Mouse (Mus musculus): ENCODE data around the gene H2afy. TPM values are rescaled to one million over a fixed set of nuclear protein-coding genes. Genes with fewer than 3 reads are reported as not detected.
"Not testable (repeated sequence)": the region's sequence is repeated elsewhere in the genome, so short reads cannot be mapped to it uniquely, and the experiment has no call there.

H2afy gene
- polyA plus RNA-seq, 1 experiment from 2014 or later, result 246 TPM

DNA sequence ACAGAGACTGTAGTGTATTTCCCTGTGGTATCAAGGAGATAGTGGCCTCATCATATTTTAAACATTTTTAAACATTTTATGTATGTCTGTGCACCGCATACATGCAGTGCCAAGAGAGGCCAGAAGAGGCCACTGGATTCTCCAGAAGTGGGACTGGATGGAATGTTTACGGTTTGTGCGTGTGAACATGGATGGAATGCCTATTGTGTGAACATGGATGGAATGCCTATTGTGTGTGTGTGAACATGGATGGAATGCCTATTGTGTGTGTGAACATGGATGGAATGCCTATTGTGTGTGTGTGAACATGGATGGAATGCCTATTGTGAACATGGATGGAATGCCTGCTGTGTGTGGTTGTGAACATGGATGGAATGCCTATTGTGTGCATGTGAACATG is 93.9 kb downstream of the H2afy start:
- Histone ChIP-seq H3K4me1 (ENCODE audit: control insufficient read depth, insufficient read depth, low read length) (no peaks in the 10 kb centered on the region), H3K27me3 (replicated peaks; ENCODE audit: control insufficient read depth, insufficient read depth, low read length) (no peaks in the 10 kb centered on the region), H3K4me3 (ENCODE audit: low read depth, low read length) (no peak overlapping the region), H3K27ac (replicated peaks; ENCODE audit: low read depth, low read length) (no peak overlapping the region), H3K9me3 (ENCODE audit: control insufficient read depth, low read length) (no peaks in the 10 kb centered on the region), H3K9ac (ENCODE audit: low read depth, low read length) (no peak overlapping the region), H3K4me2 (ENCODE audit: low read depth, low read length) (no peak overlapping the region), H3K36me3 (ENCODE audit: control insufficient read depth, insufficient read depth, low read length) (no peaks in the 10 kb centered on the region)
- 85% methylated on average over 3 of the region's 3 CpGs for WGBS
- no peak for ATAC-seq (ENCODE audit: low read depth)
- no peak for DNase-seq (ENCODE audit: low spot score)

DNA sequence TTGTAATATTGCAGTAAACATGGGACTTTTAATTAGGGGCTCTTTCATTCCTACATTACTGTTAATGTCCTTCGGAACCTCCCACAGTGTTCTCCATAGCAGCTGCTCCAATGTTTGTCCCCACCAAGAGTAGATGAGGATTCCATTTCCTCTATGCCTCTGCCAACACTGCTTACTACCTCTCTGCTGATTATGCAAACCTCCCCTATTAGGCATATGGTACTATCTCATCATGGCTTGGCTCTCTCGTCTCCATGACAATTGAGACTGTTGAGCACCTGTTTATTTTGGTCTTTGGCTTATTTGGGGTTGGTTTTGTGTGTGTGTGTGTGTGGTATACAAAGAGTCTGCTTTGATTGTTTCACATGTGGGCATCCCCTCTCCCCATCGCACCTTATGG is 95.5 kb downstream of the H2afy start:
- Histone ChIP-seq H3K4me2 (ENCODE audit: low read depth, low read length) (no peak overlapping the region), H3K9me3 (ENCODE audit: control insufficient read depth, low read length) (no peaks in the 10 kb centered on the region), H3K4me1 (ENCODE audit: control insufficient read depth, insufficient read depth, low read length) (no peaks in the 10 kb centered on the region), H3K36me3 (ENCODE audit: control insufficient read depth, insufficient read depth, low read length) (no peaks in the 10 kb centered on the region), H3K4me3 (ENCODE audit: low read depth, low read length) (no peak overlapping the region), H3K27ac (replicated peaks; ENCODE audit: low read depth, low read length) (no peak overlapping the region), H3K27me3 (replicated peaks; ENCODE audit: control insufficient read depth, insufficient read depth, low read length) (no peaks in the 10 kb centered on the region), H3K9ac (ENCODE audit: low read depth, low read length) (no peak overlapping the region)
- WGBS, result 79% methylated on average over 3 of the region's 3 CpGs
- DNase-seq (ENCODE audit: low spot score) (no peak), ATAC-seq (ENCODE audit: low read depth) (no peak)

DNA sequence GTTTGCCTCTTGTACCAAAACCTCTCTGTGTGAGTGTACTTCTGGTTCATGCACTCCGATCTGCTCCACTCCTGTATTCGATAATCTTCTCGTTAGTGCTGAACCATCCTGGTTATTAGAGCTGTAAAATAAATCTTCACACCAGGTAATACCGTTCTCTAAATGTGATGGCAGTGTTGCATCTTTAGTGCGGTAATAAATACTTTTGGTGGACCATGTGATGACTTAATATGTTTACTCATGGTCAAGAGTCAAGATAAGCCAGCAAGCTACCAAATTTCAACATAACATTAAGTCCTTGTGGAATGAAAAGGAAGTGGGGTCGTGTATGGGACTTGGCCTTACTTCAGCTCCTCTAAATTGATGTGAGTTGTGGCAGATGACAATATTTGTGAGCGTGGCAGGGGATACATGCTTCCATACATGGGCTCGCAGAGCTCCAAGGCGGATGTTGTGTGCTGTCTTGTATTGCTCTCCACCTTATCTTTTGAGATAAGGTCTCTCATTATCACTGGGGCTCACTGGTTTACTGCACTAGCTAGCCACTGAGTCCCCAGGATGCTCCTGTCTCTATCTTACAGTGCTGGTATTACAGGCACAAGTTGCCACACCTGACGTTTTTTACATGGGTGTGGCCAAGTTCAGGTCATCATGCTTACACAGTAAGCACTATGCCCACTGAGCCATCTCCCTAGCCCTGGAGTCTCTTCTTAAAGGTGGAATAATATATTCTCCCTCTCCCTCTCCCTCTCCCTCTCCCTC is 96.4 kb downstream of the H2afy start:
- Histone ChIP-seq H3K9me3 (ENCODE audit: control insufficient read depth, low read length) (no peaks in the 10 kb centered on the region), H3K27me3 (replicated peaks; ENCODE audit: control insufficient read depth, insufficient read depth, low read length) (no peaks in the 10 kb centered on the region), H3K9ac (ENCODE audit: low read depth, low read length) (no peak overlapping the region), H3K4me3 (ENCODE audit: low read depth, low read length) (no peak overlapping the region), H3K27ac (replicated peaks; ENCODE audit: low read depth, low read length) (no peak overlapping the region), H3K4me1 (ENCODE audit: control insufficient read depth, insufficient read depth, low read length) (no peaks in the 10 kb centered on the region), H3K36me3 (ENCODE audit: control insufficient read depth, insufficient read depth, low read length) (no peaks in the 10 kb centered on the region), H3K4me2 (ENCODE audit: low read depth, low read length) (no peak overlapping the region)
- no peak for DNase-seq (ENCODE audit: low spot score)
- WGBS, result 80% methylated on average over 10 of the region's 10 CpGs
- no peak for ATAC-seq (ENCODE audit: low read depth)

DNA sequence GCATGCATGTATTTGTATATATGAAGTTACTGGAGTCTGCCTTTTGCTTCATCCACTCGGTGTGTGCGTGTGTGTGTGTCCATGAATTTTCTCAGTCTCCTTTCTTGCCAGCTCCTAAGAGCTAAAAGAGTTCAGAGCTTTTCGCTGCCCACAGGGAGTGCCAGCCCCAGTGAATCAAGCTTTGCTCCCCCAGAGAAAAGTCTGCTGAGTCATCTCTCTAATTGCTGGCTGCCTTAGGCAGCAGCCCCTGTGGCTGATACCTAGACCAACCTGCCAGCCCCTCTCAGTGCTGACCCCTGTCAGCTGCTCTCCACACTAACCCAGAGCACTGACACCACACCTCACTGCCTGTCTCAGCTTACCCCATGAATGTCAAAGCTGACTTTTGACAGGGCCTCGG is 107.2 kb downstream of the H2afy start:
- DNase-seq (ENCODE audit: low spot score) (no peak), ATAC-seq (ENCODE audit: low read depth) (no peak)
- no peaks in the 10 kb centered on the region for H3K27me3 ChIP-seq (replicated peaks; ENCODE audit: control insufficient read depth, insufficient read depth, low read length)
- H3K9me3 ChIP-seq (ENCODE audit: control insufficient read depth, low read length), result no peaks in the 10 kb centered on the region
- no peak overlapping the region for H3K4me3 ChIP-seq (ENCODE audit: low read depth, low read length)
- no peak overlapping the region for H3K9ac ChIP-seq (ENCODE audit: low read depth, low read length)
- no peaks in the 10 kb centered on the region for H3K4me1 ChIP-seq (ENCODE audit: control insufficient read depth, insufficient read depth, low read length)
- H3K27ac ChIP-seq (replicated peaks; ENCODE audit: low read depth, low read length), result no peak overlapping the region
- no peak overlapping the region for H3K4me2 ChIP-seq (ENCODE audit: low read depth, low read length)
- no peaks in the 10 kb centered on the region for H3K36me3 ChIP-seq (ENCODE audit: control insufficient read depth, insufficient read depth, low read length)
- 77% methylated on average over 4 of the region's 4 CpGs for WGBS

DNA sequence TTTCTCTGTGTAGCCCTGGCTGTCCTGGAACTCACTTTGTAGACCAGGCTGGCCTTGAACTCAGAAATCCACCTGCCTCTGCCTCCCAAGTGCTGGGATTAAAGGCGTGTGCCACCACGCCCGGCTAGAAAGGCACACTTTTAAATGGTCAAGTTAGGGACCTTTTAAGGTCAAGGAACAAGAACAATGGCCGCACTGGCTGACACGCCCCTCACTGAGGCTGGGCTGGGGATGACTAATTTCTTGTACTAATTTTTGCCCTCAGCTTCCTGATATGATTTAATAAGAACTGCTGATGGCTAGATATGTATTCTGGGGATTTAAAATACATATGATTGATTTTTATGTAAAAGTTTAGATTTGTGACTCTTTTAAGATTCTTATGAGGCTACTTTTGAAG is 108.2 kb downstream of the H2afy start:
- not testable (repeated sequence) for ATAC-seq (ENCODE audit: low read depth); H3K36me3 ChIP-seq (ENCODE audit: control insufficient read depth, insufficient read depth, low read length); H3K4me2 ChIP-seq (ENCODE audit: low read depth, low read length); H3K9me3 ChIP-seq (ENCODE audit: control insufficient read depth, low read length); H3K4me3 ChIP-seq (ENCODE audit: low read depth, low read length); DNase-seq (ENCODE audit: low spot score); H3K27me3 ChIP-seq (replicated peaks; ENCODE audit: control insufficient read depth, insufficient read depth, low read length); H3K9ac ChIP-seq (ENCODE audit: low read depth, low read length); H3K27ac ChIP-seq (replicated peaks; ENCODE audit: low read depth, low read length); H3K4me1 ChIP-seq (ENCODE audit: control insufficient read depth, insufficient read depth, low read length)
- 84% methylated on average over 5 of the region's 5 CpGs for WGBS

DNA sequence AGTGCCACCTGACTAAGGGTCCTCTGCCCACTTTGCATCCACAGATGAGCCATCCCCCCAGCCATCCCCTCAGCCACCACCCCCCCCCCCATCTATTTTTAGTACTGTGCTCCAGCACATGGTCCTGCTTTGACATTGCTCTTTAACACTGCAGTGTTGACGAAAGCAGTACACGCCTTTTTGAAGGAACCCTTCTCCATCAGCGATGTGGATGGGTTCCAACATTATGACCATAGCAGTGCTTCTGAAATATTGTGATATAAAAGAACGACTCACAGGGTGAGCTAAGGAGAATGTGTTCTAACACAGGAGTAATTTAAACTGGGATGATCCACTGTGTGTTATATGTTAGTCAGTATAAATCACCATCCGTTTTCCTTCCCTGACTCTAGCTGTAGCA is 109.5 kb downstream of the H2afy start:
- Histone ChIP-seq H3K4me2 (ENCODE audit: low read depth, low read length) (no peak overlapping the region), H3K36me3 (ENCODE audit: control insufficient read depth, insufficient read depth, low read length) (no peaks in the 10 kb centered on the region), H3K27ac (replicated peaks; ENCODE audit: low read depth, low read length) (no peak overlapping the region), H3K4me1 (ENCODE audit: control insufficient read depth, insufficient read depth, low read length) (no peaks in the 10 kb centered on the region), H3K9me3 (ENCODE audit: control insufficient read depth, low read length) (no peaks in the 10 kb centered on the region), H3K4me3 (ENCODE audit: low read depth, low read length) (no peak overlapping the region), H3K27me3 (replicated peaks; ENCODE audit: control insufficient read depth, insufficient read depth, low read length) (no peaks in the 10 kb centered on the region), H3K9ac (ENCODE audit: low read depth, low read length) (no peak overlapping the region)
- WGBS, result 76% methylated on average over 5 of the region's 5 CpGs
- no peak for DNase-seq (ENCODE audit: low spot score)
- ATAC-seq (ENCODE audit: low read depth), result no peak

DNA sequence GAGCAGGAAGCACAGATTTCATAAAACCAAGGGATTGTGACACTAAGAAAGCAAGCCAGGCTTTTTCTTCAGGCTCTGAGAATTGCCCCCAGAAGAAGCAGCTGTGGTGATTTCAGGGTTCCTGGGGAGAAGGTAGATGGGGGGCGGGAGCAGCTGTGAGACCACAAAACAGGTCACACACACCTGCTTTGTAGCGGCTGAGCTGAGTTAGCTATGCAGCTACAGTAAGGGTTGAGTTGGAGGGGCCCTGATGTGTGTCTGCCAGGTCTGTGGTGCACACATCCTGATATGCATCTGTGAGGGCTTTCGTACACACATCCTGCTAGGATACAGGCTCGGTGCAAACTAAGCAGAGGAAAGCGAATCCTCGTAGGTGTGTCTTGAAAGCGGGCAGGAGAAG is 110.1 kb downstream of the H2afy start:
- 70% methylated on average over 7 of the region's 7 CpGs for WGBS
- Histone ChIP-seq H3K27ac (replicated peaks; ENCODE audit: low read depth, low read length) (no peak overlapping the region), H3K4me2 (ENCODE audit: low read depth, low read length) (no peak overlapping the region), H3K4me3 (ENCODE audit: low read depth, low read length) (no peak overlapping the region), H3K27me3 (replicated peaks; ENCODE audit: control insufficient read depth, insufficient read depth, low read length) (no peaks in the 10 kb centered on the region), H3K36me3 (ENCODE audit: control insufficient read depth, insufficient read depth, low read length) (no peaks in the 10 kb centered on the region), H3K9me3 (ENCODE audit: control insufficient read depth, low read length) (no peaks in the 10 kb centered on the region), H3K9ac (ENCODE audit: low read depth, low read length) (no peak overlapping the region), H3K4me1 (ENCODE audit: control insufficient read depth, insufficient read depth, low read length) (no peaks in the 10 kb centered on the region)
- ATAC-seq (ENCODE audit: low read depth) (no peak), DNase-seq (ENCODE audit: low spot score) (no peak)

DNA sequence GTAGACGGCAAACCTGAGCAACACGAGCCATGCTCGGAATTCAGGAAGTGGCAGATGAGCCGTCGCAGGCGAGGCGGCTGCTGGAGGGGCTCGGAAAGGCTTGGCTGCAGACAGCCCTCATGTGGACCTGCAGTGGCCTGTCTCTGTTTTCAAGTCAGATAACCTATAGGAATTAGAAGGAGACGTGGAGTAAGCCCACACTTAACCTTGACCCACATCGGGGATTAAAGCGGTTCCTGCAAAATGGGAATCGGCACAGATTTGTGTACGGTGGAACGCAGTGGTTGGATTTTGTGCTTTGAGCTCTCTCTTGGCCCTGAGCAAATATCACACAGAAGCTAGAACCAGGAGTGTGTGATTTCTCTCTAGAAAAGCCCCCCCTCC is 111.1 kb downstream of the H2afy start:
- H3K4me2 ChIP-seq (ENCODE audit: low read depth, low read length), result peak overlapping the region; percentile 31; the same call in 1 of the 2 replicates
- H3K9me3 ChIP-seq (ENCODE audit: control insufficient read depth, low read length), result no peaks in the 10 kb centered on the region
- H3K27ac ChIP-seq (replicated peaks; ENCODE audit: low read depth, low read length), result no peak overlapping the region
- WGBS, result 42% methylated on average over 14 of the region's 14 CpGs
- H3K4me3 ChIP-seq (ENCODE audit: low read depth, low read length), result 0 out of 2 replicates have a peak overlapping the region, but pooled peaks have one; percentile 9
- H3K4me1 ChIP-seq (ENCODE audit: control insufficient read depth, insufficient read depth, low read length), result no peaks in the 10 kb centered on the region
- DNase-seq (ENCODE audit: low spot score), result no peak
- no peaks in the 10 kb centered on the region for H3K27me3 ChIP-seq (replicated peaks; ENCODE audit: control insufficient read depth, insufficient read depth, low read length)
- H3K9ac ChIP-seq (ENCODE audit: low read depth, low read length), result no peak overlapping the region
- no peak for ATAC-seq (ENCODE audit: low read depth)
- no peaks in the 10 kb centered on the region for H3K36me3 ChIP-seq (ENCODE audit: control insufficient read depth, insufficient read depth, low read length)

DNA sequence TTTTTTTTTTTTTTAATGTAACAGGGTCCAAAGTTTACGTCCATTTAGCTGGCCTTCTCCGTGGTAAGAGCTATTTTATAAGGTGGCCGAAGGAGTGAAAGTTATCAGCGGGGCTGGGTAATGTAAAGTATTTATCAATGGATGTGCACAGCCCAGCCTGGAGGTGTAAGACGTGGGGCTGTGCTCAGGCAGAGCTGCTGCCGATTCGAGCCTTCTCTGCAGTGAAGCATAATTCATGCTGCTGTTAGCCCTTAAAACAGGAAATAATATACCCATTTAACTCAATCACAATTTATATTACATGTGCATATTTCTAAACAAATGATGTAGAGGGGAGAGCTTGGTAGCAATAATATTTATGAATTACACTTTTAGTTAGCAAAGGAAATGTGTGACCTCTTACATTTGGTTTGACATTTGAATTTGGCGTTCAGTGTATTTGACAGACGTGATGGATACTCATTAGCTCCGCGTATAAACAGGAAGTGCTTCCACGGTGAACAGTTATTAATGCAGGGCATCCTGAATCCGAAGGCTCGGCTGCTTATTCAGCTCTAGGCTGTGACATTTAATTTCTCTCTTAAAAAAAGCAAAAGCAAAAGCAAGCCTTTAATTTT is 111.6 kb downstream of the H2afy start:
- H3K4me1 ChIP-seq (ENCODE audit: control insufficient read depth, insufficient read depth, low read length), result no peaks in the 10 kb centered on the region
- no peak overlapping the region for H3K9ac ChIP-seq (ENCODE audit: low read depth, low read length)
- peak overlapping the region; percentile 31; the same call in 1 of the 2 replicates for H3K4me2 ChIP-seq (ENCODE audit: low read depth, low read length)
- H3K9me3 ChIP-seq (ENCODE audit: control insufficient read depth, low read length), result no peaks in the 10 kb centered on the region
- WGBS, result 48% methylated on average over 14 of the region's 14 CpGs
- no peak for DNase-seq (ENCODE audit: low spot score)
- no peak for ATAC-seq (ENCODE audit: low read depth)
- H3K36me3 ChIP-seq (ENCODE audit: control insufficient read depth, insufficient read depth, low read length), result no peaks in the 10 kb centered on the region
- 0 out of 2 replicates have a peak overlapping the region, but pooled peaks have one; percentile 9 for H3K4me3 ChIP-seq (ENCODE audit: low read depth, low read length)
- H3K27ac ChIP-seq (replicated peaks; ENCODE audit: low read depth, low read length), result no peak overlapping the region
- H3K27me3 ChIP-seq (replicated peaks; ENCODE audit: control insufficient read depth, insufficient read depth, low read length), result no peaks in the 10 kb centered on the region
